Mouse (Mus musculus) CH12.LX (cell line): ENCODE measurements at regions not wholly inside any gene's neighbourhood (a gene's known extent, or its start where the extent isn't known, plus 50 kb on each side); places are given as distances from the start of the nearest gene placed in this dataset.

Source experiments
- DNase-seq: peaks from one replicate; pipeline ENCODE4 v3.0.0-alpha.2; 2013; ENCODE audit errors: extremely low read depth
- H3K27ac ChIP-seq: 2 replicates; pipeline ENCODE4 v1.5.1; 2012; ENCODE audit warnings: low read depth, mild to moderate bottlenecking, control low read depth, moderate library complexity; ENCODE audit not compliant: insufficient read depth
- H3K27me3 ChIP-seq: replicated peaks from 2 replicates; pipeline ENCODE3; 2012; ENCODE audit warnings: inconsistent platforms
- H3K36me3 ChIP-seq, 2 experiments: replicated peaks in 1 of 2; 2 replicates each; pipeline versions ENCODE3 to v1.6.1; 2012; ENCODE audit warnings: inconsistent platforms in 1 of 2, low read length in 1 of 2, mild to moderate bottlenecking in 1 of 2, mixed read lengths in 1 of 2, moderate library complexity in 1 of 2; ENCODE audit not compliant: control insufficient read depth in 1 of 2, insufficient read depth in 1 of 2
- H3K4me1 ChIP-seq, 2 experiments: 2 replicates each; pipeline ENCODE4 v1.6.1; 2012; ENCODE audit warnings: inconsistent platforms in 1 of 2, moderate library complexity in 1 of 2; ENCODE audit not compliant: insufficient read depth in 2 of 2, control insufficient read depth in 1 of 2
- H3K4me2 ChIP-seq: 2 replicates; pipeline ENCODE4 v1.6.1; 2012; ENCODE audit warnings: low read depth, mild to moderate bottlenecking, control low read depth; ENCODE audit not compliant: poor library complexity, insufficient read depth, severe bottlenecking
- H3K4me3 ChIP-seq, 3 experiments: fragments of 150-350 bp in 1 of 3; sonication (generic) in 1 of 3; replicated peaks in 1 of 3; 2 replicates each; pipeline versions ENCODE3 to v1.5.1; 2011 to 2012; ENCODE audit warnings: low read depth in 2 of 3, low read length in 2 of 3, mild to moderate bottlenecking in 2 of 3, moderate library complexity in 2 of 3, control low read depth in 1 of 3, improper control_type of control experiment in 1 of 3, inconsistent platforms in 1 of 3, mixed read lengths in 1 of 3; ENCODE audit not compliant: poor library complexity in 1 of 3
- H3K79me2 ChIP-seq: replicated peaks from 2 replicates; pipeline ENCODE4 v1.6.1; 2012; ENCODE audit warnings: mild to moderate bottlenecking, moderate library complexity; ENCODE audit not compliant: control insufficient read depth, poor library complexity, insufficient read depth, severe bottlenecking; ENCODE audit errors: extremely low read depth
- H3K9ac ChIP-seq: 2 replicates; pipeline ENCODE4 v1.6.1; 2012; ENCODE audit warnings: low read depth, mild to moderate bottlenecking, control low read depth, moderate library complexity; ENCODE audit not compliant: insufficient read depth
- H3K9me3 ChIP-seq: replicated peaks from 2 replicates; pipeline ENCODE3; 2012; ENCODE audit warnings: low read length, inconsistent platforms, mixed read lengths
- CHD1 ChIP-seq: IDR thresholded peaks from 2 replicates; pipeline ENCODE4 v1.6.1; 2012; ENCODE audit warnings: low read depth, low read length, improper control_type of control experiment, inconsistent platforms
- CHD2 ChIP-seq: IDR thresholded peaks from 2 replicates; pipeline ENCODE4 v1.6.1; 2011; ENCODE audit warnings: low read length, improper control_type of control experiment
- CTCF ChIP-seq, 2 experiments: IDR thresholded peaks in 1 of 2; conservative IDR thresholded peaks in 1 of 2; 2 replicates each; pipeline ENCODE4 v1.5.1; 2011 to 2012; ENCODE audit warnings: low read depth in 2 of 2, low read length in 2 of 2, improper control_type of control experiment in 1 of 2, inconsistent platforms in 1 of 2, mild to moderate bottlenecking in 1 of 2, moderate library complexity in 1 of 2
- ELF1 ChIP-seq: IDR thresholded peaks from 2 replicates; pipeline ENCODE4 v1.6.1; 2014; ENCODE audit warnings: low read depth, mild to moderate bottlenecking, inconsistent platforms, low read length, improper control_type of control experiment
- HCFC1 ChIP-seq: IDR thresholded peaks from 2 replicates; pipeline ENCODE4 v1.6.1; 2012; ENCODE audit warnings: low read depth, mild to moderate bottlenecking, inconsistent platforms, low read length, improper control_type of control experiment
- KAT2A ChIP-seq: IDR thresholded peaks from 2 replicates; pipeline ENCODE4 v1.6.1; 2012; ENCODE audit warnings: low read length, improper control_type of control experiment, inconsistent platforms; ENCODE audit not compliant: insufficient replicate concordance
- MAFK ChIP-seq: IDR thresholded peaks from 2 replicates; pipeline ENCODE4 v1.6.1; 2011; ENCODE audit warnings: low read length, improper control_type of control experiment; ENCODE audit not compliant: insufficient replicate concordance
- MAX ChIP-seq: IDR thresholded peaks from 2 replicates; pipeline ENCODE4 v1.6.1; 2011; ENCODE audit warnings: low read length, improper control_type of control experiment
- MYC ChIP-seq: IDR thresholded peaks from 2 replicates; pipeline ENCODE4 v1.6.1; 2011; ENCODE audit warnings: low read depth, mild to moderate bottlenecking, improper control_type of control experiment, low read length
- PAX5 ChIP-seq: IDR thresholded peaks from 2 replicates; pipeline ENCODE4 v1.6.1; 2012; ENCODE audit warnings: low read length, inconsistent platforms, mixed read lengths
- TBP ChIP-seq: conservative IDR thresholded peaks from 2 replicates; pipeline ENCODE4 v1.6.1; 2011; ENCODE audit warnings: low read depth, low read length, improper control_type of control experiment
- USF1 ChIP-seq: IDR thresholded peaks from 2 replicates; pipeline ENCODE4 v1.6.1; 2014; ENCODE audit warnings: low read depth, mild to moderate bottlenecking, inconsistent platforms, low read length, improper control_type of control experiment
- USF2 ChIP-seq: conservative IDR thresholded peaks from 2 replicates; pipeline ENCODE4 v1.6.1; 2011; ENCODE audit warnings: low read depth, low read length, improper control_type of control experiment
- ZC3H11A ChIP-seq: IDR thresholded peaks from 2 replicates; pipeline ENCODE4 v1.6.1; 2012; ENCODE audit warnings: low read depth, mild to moderate bottlenecking, inconsistent platforms, low read length, improper control_type of control experiment
- ZNF384 ChIP-seq: IDR thresholded peaks from 2 replicates; pipeline ENCODE4 v1.6.1; 2012; ENCODE audit warnings: low read depth, low read length, improper control_type of control experiment, inconsistent platforms
- dilution Hi-C: fragments of 300-500 bp; cut with MboI; formaldehyde crosslinking; loops from 2 replicates; pipeline ENCODE4 v1.14.3; 2020; ENCODE audit warnings: low sequenced_read_pairs; ENCODE audit not compliant: extremely low pct_unique_long_range_greater_than_20kb, extremely low pct_ligation_motif_present
- in situ Hi-C: fragments of 300-500 bp; cut with MboI; formaldehyde crosslinking; loops from 3 replicates; pipeline ENCODE4 v1.14.3; 2019; ENCODE audit warnings: low sequenced_read_pairs, low pct_ligation_motif_present, low pct_unique_long_range_greater_than_20kb, mixed read lengths

GRCm38 (mm10) chr1:167942037-167942470 is 253.0 kb downstream of the Lmx1a start:
- H3K36me3 ChIP-seq: no peaks in the 10 kb centered on the region
- dilution Hi-C loops: no loop called here
- no peaks in the 10 kb centered on the region for H3K4me1 ChIP-seq
- no peaks in the 10 kb centered on the region for H3K27me3 ChIP-seq
- H3K9me3 ChIP-seq: peaks cover 77% of the 10 kb centered on the region
- no peak overlapping the region for H3K4me3 ChIP-seq
- no peak overlapping the region for H3K4me2 ChIP-seq
- H3K9ac ChIP-seq: no peak overlapping the region
- TF ChIP-seq ZC3H11A: no peak
- TF ChIP-seq CTCF (conservative IDR thresholded peaks at IDR 0.05 in 1 of 2, IDR thresholded peaks at IDR 0.05 in 1 of 2; ENCODE audit: low read depth in 2 of 2, low read length in 2 of 2): no peak
- no peak for TF ChIP-seq CHD1
- TF ChIP-seq USF2: no peak
- no peak for TF ChIP-seq MAFK
- TF ChIP-seq ZNF384: no peak
- no peak for TF ChIP-seq TBP
- TF ChIP-seq CHD2: no peak
- TF ChIP-seq MAX: no peak
- no peak for TF ChIP-seq USF1
- no peak for TF ChIP-seq MYC
- TF ChIP-seq PAX5: no peak
- no peak overlapping the region for H3K27ac ChIP-seq
- in situ Hi-C loops: no loop called here
- DNase-seq: no peak
- no peaks in the 10 kb centered on the region for H3K79me2 ChIP-seq

DNA sequence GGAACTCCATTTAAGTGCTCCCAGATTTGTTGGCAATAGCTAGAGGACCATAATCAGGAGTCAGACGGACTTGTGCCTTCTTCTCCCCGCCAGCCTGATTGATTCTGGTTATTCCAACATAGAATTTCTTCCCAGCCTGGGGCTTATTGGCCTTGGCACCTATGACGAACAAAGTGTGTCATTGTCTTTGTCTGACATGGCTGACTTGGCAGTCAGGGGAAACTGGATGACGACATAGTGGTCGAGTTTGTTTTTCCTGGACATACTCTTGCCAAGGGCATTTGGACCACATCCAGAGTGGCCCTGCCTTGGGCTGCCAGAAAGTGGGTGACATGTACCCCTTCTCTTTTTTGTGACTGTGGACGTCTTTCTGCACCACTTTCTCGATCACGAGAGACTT is 254.1 kb downstream of the Lmx1a start:
- Histone ChIP-seq H3K27me3 (no peaks in the 10 kb centered on the region), H3K4me2 (no peak overlapping the region), H3K27ac (no peak overlapping the region), H3K4me3 (no peak overlapping the region), H3K36me3 (no peaks in the 10 kb centered on the region), H3K9me3 (peaks cover 77% of the 10 kb centered on the region), H3K4me1 (no peaks in the 10 kb centered on the region), H3K9ac (no peak overlapping the region), H3K79me2 (no peaks in the 10 kb centered on the region)
- in situ Hi-C loops: no loop called here
- TF ChIP-seq ZNF384 (no peak), TBP (no peak), MAX (no peak), HCFC1 (no peak), ELF1 (no peak), KAT2A (no peak)
- dilution Hi-C loops: no loop called here
- DNase-seq: no peak
